Mouse (Mus musculus) liver, adult 2 months (tissue): ENCODE results near the gene Gucy2c. TPM values are rescaled to one million over a fixed set of nuclear protein-coding genes. Genes with fewer than 3 reads are reported as not detected.

Experiments
- DNase-seq: peaks from one replicate; pipeline ENCODE4 v3.0.0-alpha.2; 2011; ENCODE audit warnings: low read depth, low spot score; ENCODE audit errors: extremely low read depth
- H3K27ac ChIP-seq: fragments of 200-500 bp; replicated peaks from 2 replicates; pipeline ENCODE4 v1.5.1; 2012; ENCODE audit warnings: low read depth, mild to moderate bottlenecking, control low read depth, inconsistent platforms, low read length; ENCODE audit not compliant: insufficient read depth
- H3K27me3 ChIP-seq: fragments of 200-500 bp; 2 replicates; pipeline ENCODE4 v1.6.1; 2012; ENCODE audit warnings: mild to moderate bottlenecking, moderate library complexity, low read length, inconsistent platforms; ENCODE audit not compliant: control insufficient read depth, insufficient read depth
- H3K36me3 ChIP-seq: fragments of 200-500 bp; 2 replicates; pipeline ENCODE4 v1.6.1; 2012; ENCODE audit warnings: low read length, inconsistent platforms; ENCODE audit not compliant: control insufficient read depth, insufficient read depth
- H3K4me1 ChIP-seq: fragments of 200-500 bp; 2 replicates; pipeline ENCODE4 v1.6.1; 2011; ENCODE audit warnings: low read length; ENCODE audit not compliant: control insufficient read depth, insufficient read depth
- H3K4me3 ChIP-seq: fragments of 200-500 bp; 2 replicates; pipeline ENCODE4 v1.5.1; 2011; ENCODE audit warnings: low read depth, mild to moderate bottlenecking, control low read depth, low read length, moderate library complexity; ENCODE audit not compliant: insufficient read depth
- H3K79me2 ChIP-seq: fragments of 200-500 bp; 2 replicates; pipeline ENCODE4 v1.6.1; 2012; ENCODE audit warnings: inconsistent platforms, mild to moderate bottlenecking, low read length, moderate library complexity; ENCODE audit not compliant: control insufficient read depth, insufficient read depth
- H3K9ac ChIP-seq: fragments of 200-500 bp; 2 replicates; pipeline ENCODE4 v1.6.1; 2012; ENCODE audit warnings: low read depth, mild to moderate bottlenecking, control low read depth, inconsistent platforms, low read length
- CTCF ChIP-seq: fragments of 200-500 bp; IDR thresholded peaks from 2 replicates; pipeline ENCODE4 v1.5.1; 2011; ENCODE audit warnings: low read depth, low read length, control low read depth
- POLR2A ChIP-seq: fragments of 200-500 bp; IDR thresholded peaks from 2 replicates; pipeline ENCODE4 v1.6.1; 2011; ENCODE audit warnings: low read length, control low read depth; ENCODE audit not compliant: insufficient read depth; ENCODE audit errors: extremely low read depth
- WGBS: fragments of 180-500 bp; shearing (Covaris S2); methylation state at CpG from one replicate; pipeline ENCODE4 v1.1.7; 2018; 5-methylcytosine and 5-hydroxymethylcytosine counted together
- polyA plus RNA-seq: library from polyadenylated mRNA; depleted of rRNA; stranded (reverse); fragments of >200 nt; gene quantifications from 2 replicates; pipeline ENCODE4 v1.2.3, GENCODE M21; 2012
- total RNA-seq: library from RNA; depleted of rRNA; stranded (reverse); fragments of >200 nt; gene quantifications from 2 replicates; pipeline ENCODE4 v1.2.3, GENCODE M21; 2014

The Gucy2c gene
- total and polyA plus RNA-seq, 2 experiments: 0.55 to 0.56 TPM

GRCm38 (mm10) chr6:136807395-136808013, 25.9 kb upstream of the Gucy2c start:
- Histone ChIP-seq H3K27me3 (no peaks in the 10 kb centered on the region), H3K4me1 (peaks cover 14% of the 10 kb centered on the region), H3K4me3 (peak overlapping the region; percentile 34), H3K9ac (peak overlapping the region; percentile 54), H3K27ac (peak overlapping the region; percentile 73), H3K36me3 (no peaks in the 10 kb centered on the region), H3K79me2 (no peaks in the 10 kb centered on the region; the same call in 1 of the 2 replicates)
- DNase-seq: no peak
- TF ChIP-seq POLR2A (no peak), CTCF (no peak)
- 55% methylated on average over 18 of the region's 18 CpGs for WGBS

GRCm38 (mm10) chr6:136806819-136807218, 25.3 kb upstream of the Gucy2c start:
- no peak for DNase-seq
- WGBS: 95% methylated on average over 5 of the region's 5 CpGs
- H3K27ac ChIP-seq: no peak overlapping the region
- TF ChIP-seq POLR2A: no peak
- no peak for TF ChIP-seq CTCF
- H3K4me3 ChIP-seq: no peak overlapping the region
- no peaks in the 10 kb centered on the region for H3K27me3 ChIP-seq
- H3K9ac ChIP-seq: no peak overlapping the region
- no peaks in the 10 kb centered on the region for H3K36me3 ChIP-seq
- H3K79me2 ChIP-seq: no peaks in the 10 kb centered on the region; the same call in 1 of the 2 replicates
- H3K4me1 ChIP-seq: peaks cover 14% of the 10 kb centered on the region

- no peak for DNase-seq
- TF ChIP-seq CTCF (no peak), POLR2A (no peak)
- Histone ChIP-seq H3K79me2 (no peaks in the 10 kb centered on the region; the same call in 1 of the 2 replicates), H3K9ac (no peak overlapping the region), H3K4me3 (no peak overlapping the region), H3K36me3 (no peaks in the 10 kb centered on the region), H3K27me3 (no peaks in the 10 kb centered on the region), H3K27ac (no peak overlapping the region), H3K4me1 (peaks cover 14% of the 10 kb centered on the region)
- 75% methylated on average over 1 of the region's 1 CpGs for WGBS
Observed at GRCm38 (mm10) chr6:136805409-136805775, 23.8 kb upstream of the Gucy2c start.

DNA sequence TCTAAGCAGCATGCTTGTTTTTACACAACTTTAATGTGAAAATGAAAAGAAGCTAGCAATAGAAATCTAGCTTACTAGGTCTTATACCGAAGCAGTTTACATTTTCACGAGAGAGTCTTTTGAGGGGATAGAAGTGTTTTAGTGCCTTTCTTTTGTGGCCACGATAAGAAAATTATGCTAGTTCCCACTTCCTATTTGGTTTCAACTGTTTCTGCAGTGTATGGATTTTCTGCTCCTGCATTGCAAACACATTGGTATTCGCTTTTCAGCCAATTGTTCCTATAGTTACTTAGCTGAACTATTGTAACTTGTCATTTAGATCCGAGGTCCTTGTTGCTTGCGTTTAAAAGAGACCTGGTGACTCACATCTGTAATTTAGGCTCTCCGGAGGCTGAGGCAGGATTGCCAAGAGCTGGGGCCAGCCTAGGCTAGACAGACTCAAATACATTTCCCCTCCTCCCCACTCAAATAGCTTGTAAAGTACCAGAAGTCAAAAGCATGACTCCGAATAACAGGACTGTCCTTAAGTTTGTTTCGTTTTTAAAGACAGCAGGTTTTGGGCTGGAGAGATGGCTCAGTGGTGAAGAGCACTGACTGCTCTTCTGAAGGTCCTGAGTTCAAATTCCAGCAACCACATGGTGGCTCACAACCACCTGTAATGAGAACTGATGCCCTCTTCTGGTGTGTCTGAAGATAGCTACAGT, 23.3 kb upstream of the Gucy2c start:
- H3K79me2 ChIP-seq: no peaks in the 10 kb centered on the region; the same call in 1 of the 2 replicates
- WGBS: 11% methylated on average over 9 of the region's 9 CpGs
- H3K4me1 ChIP-seq: peaks cover 12% of the 10 kb centered on the region
- no peaks in the 10 kb centered on the region for H3K36me3 ChIP-seq
- no peaks in the 10 kb centered on the region for H3K27me3 ChIP-seq
- peak overlapping the region; percentile 72 for H3K27ac ChIP-seq
- peak; percentile 42 for DNase-seq
- H3K4me3 ChIP-seq: peak overlapping the region; percentile 25
- no peak for TF ChIP-seq POLR2A
- no peak overlapping the region for H3K9ac ChIP-seq

- under 1% methylated on average over 50 of the region's 50 CpGs for WGBS
- peak; percentile 90 for DNase-seq
- Histone ChIP-seq H3K27me3 (no peaks in the 10 kb centered on the region), H3K9ac (peak within 1 kb of the TSS; percentile 95), H3K4me3 (peak within 1 kb of the TSS; percentile 68), H3K27ac (peak within 1 kb of the TSS; percentile 96), H3K4me1 (peaks cover 7% of the 10 kb centered on the region; the same call in 1 of the 2 replicates), H3K36me3 (no peaks in the 10 kb centered on the region), H3K79me2 (no peaks in the 10 kb centered on the region; the same call in 1 of the 2 replicates)
- TF ChIP-seq CTCF (no peak), POLR2A (peak; percentile 97)
Observed at GRCm38 (mm10) chr6:136803739-136804633, 22.4 kb upstream of the Gucy2c start, which contains the start of gene Hist4h4. Gene Hist4h4, minus strand, starts transcription at chr6:136804415.
